Mouse (Mus musculus) right cerebral cortex, postnatal 36 days (tissue): ENCODE measurements around the gene Apoe.

Experiments
- DNase-seq, 2 experiments: peaks; one replicate each; pipeline ENCODE4 v3.0.0; 2022; ENCODE audit warnings: low spot score in 2 of 2, mixed read lengths in 1 of 2

Apoe gene

DNA sequence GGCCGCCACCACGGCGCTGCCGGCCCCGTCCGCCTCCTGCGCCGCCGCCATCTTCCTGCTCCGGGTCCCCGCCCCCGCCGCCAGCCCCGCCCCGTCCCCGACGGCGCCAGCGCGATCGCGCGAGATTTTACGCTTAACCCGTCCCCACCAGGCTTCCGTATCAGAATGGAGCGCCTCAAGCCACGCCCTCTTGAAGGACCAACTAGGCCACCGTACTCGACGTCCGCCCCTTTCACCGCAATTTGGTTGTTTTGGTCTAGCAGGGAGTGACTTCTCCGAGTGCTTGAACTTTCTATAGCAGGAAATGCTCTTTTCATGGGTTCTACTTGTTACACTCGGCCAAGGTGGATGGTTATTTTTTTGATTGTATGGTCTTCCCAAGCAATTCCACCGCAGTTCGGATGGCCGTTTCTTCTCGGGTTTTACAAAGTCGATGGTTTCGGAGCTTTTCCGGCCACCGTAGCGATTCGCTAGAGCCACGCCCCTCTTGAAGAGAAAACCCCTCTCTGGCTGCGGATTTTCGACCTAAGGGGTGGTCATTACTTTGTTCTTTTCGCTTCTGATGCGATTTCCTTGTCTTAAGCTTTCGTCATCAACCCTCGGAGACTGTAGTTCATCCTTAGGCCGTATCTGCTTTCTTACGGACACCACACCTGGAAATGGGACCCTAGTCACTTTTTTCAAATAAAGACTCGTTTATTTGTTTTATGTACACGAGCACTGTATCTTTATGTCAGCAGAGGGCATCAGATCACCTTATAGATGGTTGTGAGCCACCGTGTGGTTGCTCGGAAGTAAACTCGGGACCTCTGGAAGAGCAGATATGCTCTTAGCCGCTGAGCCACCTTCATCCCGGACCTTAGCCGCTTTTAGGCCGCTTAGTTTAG is 33.8 kb downstream of the Apoe start, which contains the start of gene Clptm1:
TSS of gene Clptm1 (minus strand) at position 79 of the 887 bp plus-strand sequence.
- peak; percentile 93 to 95 for DNase-seq

DNA sequence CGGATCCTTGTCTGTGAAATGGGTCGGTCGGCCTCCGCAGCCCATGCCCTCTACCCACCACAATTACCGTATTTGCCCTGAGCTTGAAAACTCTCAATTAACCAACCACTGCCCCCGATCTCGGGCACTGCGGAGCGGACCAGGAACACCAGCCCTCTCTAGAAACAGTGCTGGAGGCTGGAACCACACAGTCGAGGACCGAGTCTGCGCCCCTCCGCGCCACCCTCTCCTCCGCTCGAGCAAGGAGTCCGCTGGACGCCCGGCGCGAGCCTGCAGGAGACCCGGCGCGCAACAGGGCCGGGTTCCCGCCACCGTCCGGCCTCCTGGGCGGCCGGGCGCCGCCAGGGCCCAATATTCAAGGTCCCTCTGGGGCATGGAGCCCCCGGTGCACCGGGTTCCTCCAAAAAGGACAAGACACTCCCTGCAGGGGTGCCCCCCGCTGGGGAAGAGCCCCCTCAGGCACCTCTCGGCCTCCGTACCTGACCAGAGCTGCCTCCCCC is 34.5 kb downstream of the Apoe start:
- no peak for DNase-seq

DNA sequence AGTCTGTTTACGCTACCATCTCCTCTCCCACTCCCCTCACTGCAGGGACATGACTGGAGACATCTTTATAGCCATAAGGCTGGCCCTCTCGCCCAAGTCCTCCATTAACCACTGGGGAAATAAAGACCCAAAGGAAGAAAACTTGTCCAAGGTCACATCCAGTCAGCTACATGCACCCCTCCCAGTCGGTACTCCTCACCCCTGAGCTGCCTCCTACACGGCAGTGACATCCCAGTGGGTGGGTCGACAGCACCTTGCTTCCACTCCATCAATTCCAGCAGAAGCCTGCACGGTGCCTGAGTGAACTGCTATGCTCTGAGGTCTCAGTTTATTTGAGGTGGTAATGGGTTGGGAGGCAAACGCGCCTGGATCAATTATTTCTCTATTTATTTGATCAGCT is 35.0 kb downstream of the Apoe start:
- DNase-seq, result no peak

DNA sequence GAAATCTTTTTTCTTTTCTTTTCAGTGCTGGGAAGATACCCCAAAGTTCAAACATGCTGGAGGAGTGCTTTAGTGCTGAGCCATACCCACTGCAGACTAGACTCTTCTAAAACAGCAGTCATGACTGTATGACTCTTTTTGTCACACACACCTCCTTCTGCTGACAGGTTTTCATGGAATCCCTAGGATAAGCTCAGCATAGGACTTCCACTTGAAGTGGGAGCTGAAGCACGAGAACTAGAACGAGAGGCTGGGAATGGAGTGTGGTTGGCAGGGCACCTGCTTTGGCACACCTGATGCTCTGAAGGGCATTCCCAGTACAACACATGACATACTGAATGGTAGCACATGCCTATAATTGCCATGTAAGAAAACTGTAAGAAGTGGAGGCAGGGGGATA is 46.4 kb downstream of the Apoe start:
- DNase-seq, result no peak

GRCm38 (mm10) chr7:19651063-19651786 is 47.8 kb downstream of the Apoe start:
- DNase-seq, result no peak
